Mouse (Mus musculus) lung, adult 2 months (tissue): ENCODE measurements at regions not wholly inside any gene's neighbourhood (a gene's known extent, or its start where the extent isn't known, plus 50 kb on each side); places are given as distances from the start of the nearest gene placed in this dataset.

ENCODE experiments used
- CTCF ChIP-seq: fragments of 200-500 bp; IDR thresholded peaks from 2 replicates; pipeline ENCODE4 v1.5.1; 2011; ENCODE audit warnings: mild to moderate bottlenecking, low read length, control low read depth; ENCODE audit not compliant: insufficient read depth
- POLR2A ChIP-seq: fragments of 200-500 bp; IDR thresholded peaks from 2 replicates; pipeline ENCODE4 v1.6.1; 2011; ENCODE audit warnings: low read depth, mild to moderate bottlenecking, control low read depth, low read length, borderline replicate concordance; ENCODE audit errors: extremely low read depth

GRCm38 (mm10) chr9:30353965-30354364 lies 72.9 kb upstream of the Snx19 start:
- TF ChIP-seq CTCF: no peak
- no peak for TF ChIP-seq POLR2A
